Mouse (Mus musculus) MEL (cell line): ENCODE results near the gene Plcb4.

Experiments
- CTCF ChIP-seq, 3 experiments: IDR thresholded peaks in 2 of 3; conservative IDR thresholded peaks in 1 of 3; 2 replicates each; pipeline ENCODE4 v1.5.1; 2011 to 2012; ENCODE audit warnings: low read length in 3 of 3, low read depth in 2 of 3, mild to moderate bottlenecking in 2 of 3, improper control_type of control experiment in 1 of 3, inconsistent platforms in 1 of 3, mixed read lengths in 1 of 3, moderate library complexity in 1 of 3; ENCODE audit not compliant: control insufficient read depth in 1 of 3, insufficient read depth in 1 of 3, poor library complexity in 1 of 3, severe bottlenecking in 1 of 3
- MXI1 ChIP-seq: IDR thresholded peaks from 2 replicates; pipeline ENCODE4 v1.6.1; 2011; ENCODE audit warnings: mild to moderate bottlenecking, low read depth, low read length, improper control_type of control experiment
- POLR2A ChIP-seq, 2 experiments: IDR thresholded peaks; 2 replicates each; pipeline ENCODE4 v1.6.1; 2011 to 2012; ENCODE audit warnings: low read length in 2 of 2, mild to moderate bottlenecking in 2 of 2, control low read depth in 1 of 2, improper control_type of control experiment in 1 of 2, low read depth in 1 of 2, moderate library complexity in 1 of 2; ENCODE audit not compliant: control insufficient read depth in 1 of 2, insufficient read depth in 1 of 2, poor library complexity in 1 of 2
- USF1 ChIP-seq: IDR thresholded peaks from 2 replicates; pipeline ENCODE4 v1.6.1; 2014; ENCODE audit warnings: low read depth, mild to moderate bottlenecking, inconsistent platforms, low read length, improper control_type of control experiment, moderate library complexity
- ZC3H11A ChIP-seq: IDR thresholded peaks from 2 replicates; pipeline ENCODE4 v1.6.1; 2012; ENCODE audit warnings: low read depth, mild to moderate bottlenecking, inconsistent platforms, low read length, improper control_type of control experiment

DNA sequence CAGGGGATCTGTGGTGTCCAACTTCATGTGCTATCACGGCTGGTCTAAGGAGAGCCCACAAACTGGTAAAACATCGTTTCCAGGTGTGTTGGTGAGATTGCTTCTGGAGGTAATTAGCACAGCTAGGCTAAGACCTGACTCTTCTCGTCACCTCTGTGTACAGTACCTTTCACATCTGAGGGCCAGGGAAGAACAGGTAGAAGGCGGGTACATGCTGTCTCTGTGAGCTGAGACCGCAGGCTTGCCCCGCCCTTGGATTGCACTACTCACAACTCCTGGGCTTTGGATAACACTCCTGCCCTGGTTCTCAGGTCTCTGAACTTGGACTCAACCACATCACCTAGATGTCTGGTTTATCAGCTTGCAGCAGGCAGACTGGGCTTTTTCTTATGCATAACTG, 128.6 kb downstream of the Plcb4 start:
- no peak for TF ChIP-seq USF1
- TF ChIP-seq MXI1, result no peak
- TF ChIP-seq CTCF (IDR thresholded peaks at IDR 0.05 in 2 of 3, conservative IDR thresholded peaks at IDR 0.05 in 1 of 3; ENCODE audit: control insufficient read depth in 1 of 3, insufficient read depth in 1 of 3, low read depth in 2 of 3, low read length in 3 of 3, poor library complexity in 1 of 3, severe bottlenecking in 1 of 3), result no peak
- TF ChIP-seq POLR2A (IDR thresholded peaks at IDR 0.05; ENCODE audit: control insufficient read depth in 1 of 2, insufficient read depth in 1 of 2, low read depth in 1 of 2, low read length in 2 of 2, poor library complexity in 1 of 2), result no peak
- TF ChIP-seq ZC3H11A, result no peak
